ENCODE assay signal across 25 mouse cellular contexts in the genomic region with DNA sequence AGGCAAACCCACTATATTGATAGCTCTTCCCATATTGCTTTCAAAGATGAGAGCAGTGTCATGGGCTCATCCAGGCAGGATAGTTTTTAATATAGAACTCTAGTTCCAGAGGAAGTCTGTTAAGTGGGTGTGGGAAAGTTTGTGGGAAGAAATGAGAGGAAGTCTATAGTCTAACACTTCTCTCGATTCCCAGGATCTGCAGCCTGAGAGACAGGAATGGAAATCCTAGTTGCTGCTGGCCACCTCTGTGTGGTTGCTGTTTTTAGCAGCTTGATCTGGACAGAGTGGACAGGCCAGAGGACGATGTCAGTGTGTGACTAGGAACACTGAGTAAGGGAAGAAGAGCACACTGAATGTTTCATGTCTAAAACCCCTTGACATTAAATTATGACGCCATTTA.
DNase-seq lines count a peak whose midpoint lies in the region; ATAC-seq and TF ChIP-seq lines count a peak whose summit lies in the region.
"Had no signal": no experiment of that assay in that cellular context is flagged by ENCODE, and none has a peak within 500 bp of the region (broad histone marks: within the 10 kb centered on the region; RNA-seq: fewer than 3 reads in every experiment).

No protein-coding gene starts in this region.

- no peaks in the 10 kb centered on the region for H3K27me3 ChIP-seq in heart, embryonic 11.5 days (ENCODE audit: control insufficient read depth, insufficient read depth, low read length)
- H3K27me3 ChIP-seq in heart, embryonic 16.5 days (ENCODE audit: control insufficient read depth, insufficient read depth, low read length), result no peaks in the 10 kb centered on the region
- H3K27me3 ChIP-seq in heart, embryonic 12.5 days (replicated peaks), result no peaks in the 10 kb centered on the region
- no peaks in the 10 kb centered on the region for H3K27me3 ChIP-seq in heart, postnatal 0 days (ENCODE audit: control insufficient read depth, insufficient read depth, low read length)
- H3K27me3 ChIP-seq: limb, embryonic 12.5 days; neural tube, embryonic 13.5 days had no signal

- ATAC-seq in heart, embryonic 11.5 days (replicated peaks; ENCODE audit: insufficient number of reproducible peaks, low FRiP score, low TSS enrichment), result no peak
- ATAC-seq in heart, embryonic 16.5 days (replicated peaks; ENCODE audit: extremely low read depth, insufficient read depth, low FRiP score), result no peak
- no peak for ATAC-seq in heart, embryonic 12.5 days (ENCODE audit: insufficient number of reproducible peaks, low FRiP score)
- no peak for ATAC-seq in heart, postnatal 0 days (ENCODE audit: insufficient read depth, low read depth)
- ATAC-seq: CD4-positive, CD25-positive, alpha-beta regulatory T cell, adult 4 months; forebrain, postnatal 0 days; hindbrain, postnatal 0 days; intestine, postnatal 0 days; liver, postnatal 0 days; lung, postnatal 0 days; midbrain, embryonic 13.5 days had no signal

- peaks cover 17% of the 10 kb centered on the region for H3K4me1 ChIP-seq in heart, embryonic 11.5 days (ENCODE audit: control insufficient read depth, insufficient read depth, low read length)
- peaks cover 32% of the 10 kb centered on the region for H3K4me1 ChIP-seq in heart, embryonic 16.5 days (ENCODE audit: control insufficient read depth, insufficient read depth, low read length)
- peaks cover 38% of the 10 kb centered on the region for H3K4me1 ChIP-seq in heart, embryonic 12.5 days (replicated peaks)
- H3K4me1 ChIP-seq in bone marrow macrophage, adult 2 months (ENCODE audit: control insufficient read depth, insufficient read depth, low read length), result peaks cover 25% of the 10 kb centered on the region
- H3K4me1 ChIP-seq in heart, postnatal 0 days (ENCODE audit: control insufficient read depth, insufficient read depth), result peaks cover 26% of the 10 kb centered on the region

- H3K9ac ChIP-seq in heart, embryonic 11.5 days (ENCODE audit: low read depth, low read length), result no peak overlapping the region
- H3K9ac ChIP-seq in heart, embryonic 16.5 days (ENCODE audit: low read length), result no peak overlapping the region; the same call in 1 of the 2 replicates
- no peak overlapping the region for H3K9ac ChIP-seq in heart, embryonic 12.5 days
- no peak overlapping the region for H3K9ac ChIP-seq in heart, postnatal 0 days (replicated peaks; ENCODE audit: low read depth, low read length)
- H3K9ac ChIP-seq: forebrain, postnatal 0 days; hindbrain, embryonic 12.5 days; limb, embryonic 12.5 days; liver, postnatal 0 days; midbrain, embryonic 13.5 days; neural tube, embryonic 13.5 days had no signal

- no peaks in the 10 kb centered on the region for H3K36me3 ChIP-seq in heart, embryonic 11.5 days (ENCODE audit: control insufficient read depth, insufficient read depth, low read length)
- H3K36me3 ChIP-seq in heart, embryonic 16.5 days (ENCODE audit: control insufficient read depth, insufficient read depth), result no peaks in the 10 kb centered on the region
- H3K36me3 ChIP-seq in heart, embryonic 12.5 days, result no peaks in the 10 kb centered on the region
- no peaks in the 10 kb centered on the region for H3K36me3 ChIP-seq in heart, postnatal 0 days (replicated peaks; ENCODE audit: control insufficient read depth, insufficient read depth, low read length)
- H3K36me3 ChIP-seq: hindbrain, embryonic 12.5 days; limb, embryonic 12.5 days; midbrain, embryonic 13.5 days; neural tube, embryonic 13.5 days had no signal

- DNase-seq in heart, adult 11 months, result peak; percentile 92
- DNase-seq in heart, postnatal 0 days (ENCODE audit: low spot score), result no peak
- DNase-seq in lung, adult 18-20 months, result no peak
- DNase-seq: adrenal gland, postnatal 14 days; cerebellum, adult 2 months; cerebellum, postnatal 14 days; forebrain, postnatal 0 days; kidney, adult 9 months; kidney, postnatal 25 days; liver, postnatal 0 days; lung, postnatal 4 days; right cerebral cortex, postnatal 4 days had no signal

- no peak for TF ChIP-seq CTCF in bone marrow macrophage, adult 2 months (IDR thresholded peaks at IDR 0.05; ENCODE audit: low read depth, low read length)
- no peak for TF ChIP-seq CTCF in heart, postnatal 0 days (IDR thresholded peaks at IDR 0.05; ENCODE audit: low read depth)

- no peak for TF ChIP-seq EP300 in heart, postnatal 0 days (IDR thresholded peaks at IDR 0.05; ENCODE audit: low read depth)

- no peak for TF ChIP-seq POLR2A in bone marrow macrophage, adult 2 months (IDR thresholded peaks at IDR 0.05; ENCODE audit: borderline replicate concordance, low read depth, low read length)

- H3K4me2 ChIP-seq in heart, embryonic 11.5 days, result no peak overlapping the region
- H3K4me2 ChIP-seq in heart, embryonic 16.5 days (ENCODE audit: low read depth, low read length), result no peak overlapping the region
- H3K4me2 ChIP-seq in heart, embryonic 12.5 days, result no peak overlapping the region
- H3K4me2 ChIP-seq in heart, postnatal 0 days (ENCODE audit: low read depth, low read length), result no peak overlapping the region
- H3K4me2 ChIP-seq: hindbrain, embryonic 12.5 days; limb, embryonic 12.5 days; midbrain, embryonic 13.5 days; neural tube, embryonic 13.5 days had no signal

- WGBS in heart, embryonic 11.5 days (ENCODE audit: insufficient replicate concordance), result 33% methylated on average over 3 of the region's 3 CpGs
- WGBS in heart, embryonic 16.5 days, result 28% methylated on average over 3 of the region's 3 CpGs
- 27% methylated on average over 3 of the region's 3 CpGs for WGBS in heart, embryonic 12.5 days
- WGBS in heart, postnatal 0 days, result 11% methylated on average over 3 of the region's 3 CpGs

- no peaks in the 10 kb centered on the region for H3K9me3 ChIP-seq in heart, embryonic 11.5 days (replicated peaks; ENCODE audit: control insufficient read depth, low read length)
- H3K9me3 ChIP-seq in heart, embryonic 16.5 days (replicated peaks; ENCODE audit: control insufficient read depth, low read length), result no peaks in the 10 kb centered on the region
- no peaks in the 10 kb centered on the region for H3K9me3 ChIP-seq in heart, embryonic 12.5 days (replicated peaks)
- no peaks in the 10 kb centered on the region for H3K9me3 ChIP-seq in heart, postnatal 0 days (replicated peaks; ENCODE audit: control insufficient read depth, low read length)
- H3K9me3 ChIP-seq: hindbrain, embryonic 12.5 days; limb, embryonic 12.5 days; midbrain, embryonic 13.5 days; neural tube, embryonic 13.5 days had no signal

- no peak overlapping the region for H3K27ac ChIP-seq in heart, embryonic 11.5 days (ENCODE audit: low read depth, low read length)
- peak overlapping the region; percentile 51 for H3K27ac ChIP-seq in heart, embryonic 16.5 days (ENCODE audit: low read length)
- no peak overlapping the region for H3K27ac ChIP-seq in heart, embryonic 12.5 days (ENCODE audit: poor library complexity, severe bottlenecking)
- H3K27ac ChIP-seq in bone marrow macrophage, adult 2 months (ENCODE audit: insufficient read depth, low read depth, low read length), result peak overlapping the region; percentile 13; the same call in 1 of the 2 replicates
- peak overlapping the region; percentile 54 for H3K27ac ChIP-seq in heart, postnatal 0 days (ENCODE audit: low read depth)
- H3K27ac ChIP-seq: hindbrain, embryonic 12.5 days; hindbrain, postnatal 0 days; limb, embryonic 12.5 days; midbrain, embryonic 13.5 days; neural tube, embryonic 13.5 days had no signal

- no peak overlapping the region for H3K4me3 ChIP-seq in heart, embryonic 11.5 days (ENCODE audit: low read depth, low read length)
- no peak overlapping the region for H3K4me3 ChIP-seq in heart, embryonic 16.5 days (ENCODE audit: low read length)
- no peak overlapping the region for H3K4me3 ChIP-seq in heart, embryonic 12.5 days
- H3K4me3 ChIP-seq in bone marrow macrophage, adult 2 months (ENCODE audit: insufficient read depth, low read length), result no peak overlapping the region
- H3K4me3 ChIP-seq in heart, postnatal 0 days (ENCODE audit: low read depth, low read length), result no peak overlapping the region
- H3K4me3 ChIP-seq: erythroblast, embryonic 14.5 days; hindbrain, embryonic 12.5 days; limb, embryonic 12.5 days; midbrain, embryonic 13.5 days; neural tube, embryonic 13.5 days had no signal

Comparison
In these comparisons a context has a peak if more than half of its experiments do, and no peak if none do; other contexts are left out.
1. H3K27ac ChIP-seq: peak in heart, embryonic 16.5 days (single experiment), bone marrow macrophage, adult 2 months (single experiment) and heart, postnatal 0 days (single experiment); none in heart, embryonic 11.5 days (single experiment) and heart, embryonic 12.5 days (single experiment).